Mouse (Mus musculus) liver, adult 2 months (tissue): ENCODE measurements around the gene 9130230L23Rik.

Experiments
- CTCF ChIP-seq: fragments of 200-500 bp; IDR thresholded peaks from 2 replicates; pipeline ENCODE4 v1.5.1; 2011; ENCODE audit warnings: low read depth, low read length, control low read depth
- POLR2A ChIP-seq: fragments of 200-500 bp; IDR thresholded peaks from 2 replicates; pipeline ENCODE4 v1.6.1; 2011; ENCODE audit warnings: low read length, control low read depth; ENCODE audit not compliant: insufficient read depth; ENCODE audit errors: extremely low read depth

GRCm38 (mm10) chr5:66000567-66001125, 3.4 kb downstream of the 9130230L23Rik start:
- TF ChIP-seq CTCF (no peak), POLR2A (no peak)
